Mouse (Mus musculus) stomach, postnatal 0 days (tissue): ENCODE measurements at regions not wholly inside any gene's neighbourhood (a gene's known extent, or its start where the extent isn't known, plus 50 kb on each side); places are given as distances from the start of the nearest gene placed in this dataset.

Experiments used
- ATAC-seq: fragments of 200-750 bp; cut with Nextera tagmentation; 2 replicates; pipeline ENCODE4 v1.8.0; 2017; ENCODE audit not compliant: low FRiP score, low TSS enrichment
- DNase-seq: peaks from one replicate; pipeline ENCODE4 v3.0.0-alpha.2; 2016; ENCODE audit warnings: low spot score
- H3K27ac ChIP-seq: fragments of 300-500 bp; sonication (generic); replicated peaks from 2 replicates; pipeline ENCODE4 v1.5.1; 2014; ENCODE audit warnings: mild to moderate bottlenecking, control low read depth
- H3K27me3 ChIP-seq: fragments of 300-500 bp; sonication (generic); 2 replicates; pipeline ENCODE4 v1.6.1; 2014; ENCODE audit warnings: low read length; ENCODE audit not compliant: control insufficient read depth, insufficient read depth
- H3K36me3 ChIP-seq: fragments of 300-500 bp; sonication (generic); 2 replicates; pipeline ENCODE4 v1.6.1; 2014; ENCODE audit warnings: low read length, mixed read lengths; ENCODE audit not compliant: control insufficient read depth, insufficient read depth
- H3K4me1 ChIP-seq: fragments of 300-500 bp; sonication (generic); replicated peaks from 2 replicates; pipeline ENCODE4 v1.6.1; 2014; ENCODE audit warnings: antibody characterized with exemption; ENCODE audit not compliant: control insufficient read depth, insufficient read depth
- H3K4me2 ChIP-seq: fragments of 300-500 bp; sonication (generic); replicated peaks from 2 replicates; pipeline ENCODE4 v1.6.1; 2014; ENCODE audit warnings: low read depth, mild to moderate bottlenecking, control low read depth, moderate library complexity
- H3K4me3 ChIP-seq: fragments of 300-500 bp; sonication (generic); 2 replicates; pipeline ENCODE4 v1.5.1; 2014; ENCODE audit warnings: low read depth, low read length, control low read depth
- H3K9ac ChIP-seq: fragments of 300-500 bp; sonication (generic); 2 replicates; pipeline ENCODE4 v1.6.1; 2014; ENCODE audit warnings: mild to moderate bottlenecking, low read length, control low read depth, mixed read lengths
- H3K9me3 ChIP-seq: fragments of 300-500 bp; sonication (generic); 2 replicates; pipeline ENCODE4 v1.6.1; 2016; ENCODE audit warnings: low read length; ENCODE audit not compliant: control insufficient read depth
- CTCF ChIP-seq: IDR thresholded peaks from 2 replicates; pipeline ENCODE4 v1.5.1; 2016; ENCODE audit warnings: antibody characterized with exemption, low read depth, mild to moderate bottlenecking, moderate library complexity
- EP300 ChIP-seq: optimal IDR thresholded peaks from 2 replicates; pipeline ENCODE3; 2016; ENCODE audit warnings: antibody characterized with exemption
- WGBS: fragments of 180-500 bp; shearing (Covaris S2); extraction: QIAGEN DNeasy Blood & Tissue Kit; methylation state at CpG from one replicate; pipeline ENCODE4 v1.1.7; 2014; 5-methylcytosine and 5-hydroxymethylcytosine counted together

DNA sequence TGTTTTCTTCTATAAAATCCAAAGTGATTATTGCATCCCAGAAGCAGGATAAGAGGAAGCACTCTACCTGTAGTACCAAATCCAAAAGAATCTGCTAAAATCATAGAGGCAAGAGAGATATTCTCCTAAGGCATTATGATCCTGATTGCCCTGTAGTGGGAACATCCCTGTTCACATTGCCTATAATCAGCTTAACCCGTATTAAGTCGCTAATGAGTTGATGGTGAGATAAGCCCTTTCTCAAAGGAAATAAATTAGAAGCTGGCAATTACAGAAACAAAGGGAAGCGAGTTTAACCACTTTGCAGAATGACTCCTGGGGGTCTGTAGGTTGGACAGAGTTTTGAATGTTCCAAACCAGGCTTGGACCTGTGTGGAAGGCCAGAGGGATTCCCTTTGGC is 190.4 kb upstream of the Gm9747 start:
- H3K9me3 ChIP-seq: no peaks in the 10 kb centered on the region
- no peaks in the 10 kb centered on the region for H3K27me3 ChIP-seq
- no peaks in the 10 kb centered on the region for H3K36me3 ChIP-seq
- no peaks in the 10 kb centered on the region for H3K4me1 ChIP-seq
- WGBS: 75% methylated on average over 3 of the region's 3 CpGs
- TF ChIP-seq EP300 (no peak), CTCF (no peak)
- ATAC-seq: no peak
- DNase-seq: no peak
- H3K9ac ChIP-seq: no peak overlapping the region
- H3K27ac ChIP-seq: no peak overlapping the region
- H3K4me3 ChIP-seq: no peak overlapping the region
- H3K4me2 ChIP-seq: no peak overlapping the region

DNA sequence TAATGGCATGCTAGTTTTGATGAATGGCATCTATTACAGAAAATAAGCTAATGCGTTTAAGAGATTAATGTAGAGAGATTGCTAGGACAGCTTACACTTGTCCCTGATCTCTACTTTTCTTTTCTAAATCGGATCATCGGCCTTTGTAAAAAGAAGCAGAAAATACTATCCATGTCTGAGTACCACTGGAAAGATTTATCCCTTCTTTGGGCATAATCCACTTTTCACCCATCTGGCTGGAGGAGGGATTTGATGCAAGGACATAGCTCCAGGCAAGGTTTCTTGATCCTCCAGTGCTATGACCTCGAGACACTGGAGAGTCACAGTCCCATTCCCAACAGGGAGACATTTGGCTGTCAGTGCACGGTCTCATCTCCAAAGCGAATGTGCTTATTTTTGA is 166.6 kb upstream of the Gm9747 start:
- ATAC-seq: no peak
- no peak for TF ChIP-seq CTCF
- TF ChIP-seq EP300: no peak

DNA sequence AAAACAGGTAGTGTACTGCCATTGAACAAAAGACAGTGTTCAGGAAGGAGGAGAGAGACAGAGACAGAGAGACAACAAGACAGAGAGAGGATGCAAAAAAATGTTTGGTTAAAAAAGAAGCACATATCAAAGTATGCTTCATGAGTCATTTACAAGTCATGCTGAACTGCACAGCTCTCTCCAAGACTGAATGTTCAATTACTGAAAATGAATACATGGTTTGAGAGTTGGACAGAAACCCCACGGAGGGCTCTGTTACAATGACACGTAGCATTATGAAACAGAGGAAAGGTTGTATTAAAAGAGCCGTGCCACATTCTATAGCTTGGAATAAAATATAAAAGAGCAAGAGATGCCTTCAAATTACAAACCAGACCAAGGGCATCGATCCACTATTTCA is 164.3 kb upstream of the Gm9747 start:
- Histone ChIP-seq H3K4me2 (no peak overlapping the region), H3K36me3 (no peaks in the 10 kb centered on the region), H3K27me3 (no peaks in the 10 kb centered on the region), H3K9me3 (no peaks in the 10 kb centered on the region), H3K27ac (no peak overlapping the region), H3K9ac (no peak overlapping the region), H3K4me1 (no peaks in the 10 kb centered on the region), H3K4me3 (no peak overlapping the region)
- no peak for DNase-seq
- TF ChIP-seq CTCF: no peak
- no peak for ATAC-seq
- 83% methylated on average over 4 of the region's 4 CpGs for WGBS

More for the DNA sequence above, 166.6 kb upstream of the Gm9747 start:
- DNase-seq: no peak
- no peak overlapping the region for H3K4me2 ChIP-seq
- no peaks in the 10 kb centered on the region for H3K9me3 ChIP-seq
- no peaks in the 10 kb centered on the region for H3K36me3 ChIP-seq
- no peaks in the 10 kb centered on the region for H3K4me1 ChIP-seq
- H3K4me3 ChIP-seq: no peak overlapping the region
- WGBS: 76% methylated on average over 6 of the region's 6 CpGs
- no peak overlapping the region for H3K9ac ChIP-seq
- no peak overlapping the region for H3K27ac ChIP-seq
- no peaks in the 10 kb centered on the region for H3K27me3 ChIP-seq

DNA sequence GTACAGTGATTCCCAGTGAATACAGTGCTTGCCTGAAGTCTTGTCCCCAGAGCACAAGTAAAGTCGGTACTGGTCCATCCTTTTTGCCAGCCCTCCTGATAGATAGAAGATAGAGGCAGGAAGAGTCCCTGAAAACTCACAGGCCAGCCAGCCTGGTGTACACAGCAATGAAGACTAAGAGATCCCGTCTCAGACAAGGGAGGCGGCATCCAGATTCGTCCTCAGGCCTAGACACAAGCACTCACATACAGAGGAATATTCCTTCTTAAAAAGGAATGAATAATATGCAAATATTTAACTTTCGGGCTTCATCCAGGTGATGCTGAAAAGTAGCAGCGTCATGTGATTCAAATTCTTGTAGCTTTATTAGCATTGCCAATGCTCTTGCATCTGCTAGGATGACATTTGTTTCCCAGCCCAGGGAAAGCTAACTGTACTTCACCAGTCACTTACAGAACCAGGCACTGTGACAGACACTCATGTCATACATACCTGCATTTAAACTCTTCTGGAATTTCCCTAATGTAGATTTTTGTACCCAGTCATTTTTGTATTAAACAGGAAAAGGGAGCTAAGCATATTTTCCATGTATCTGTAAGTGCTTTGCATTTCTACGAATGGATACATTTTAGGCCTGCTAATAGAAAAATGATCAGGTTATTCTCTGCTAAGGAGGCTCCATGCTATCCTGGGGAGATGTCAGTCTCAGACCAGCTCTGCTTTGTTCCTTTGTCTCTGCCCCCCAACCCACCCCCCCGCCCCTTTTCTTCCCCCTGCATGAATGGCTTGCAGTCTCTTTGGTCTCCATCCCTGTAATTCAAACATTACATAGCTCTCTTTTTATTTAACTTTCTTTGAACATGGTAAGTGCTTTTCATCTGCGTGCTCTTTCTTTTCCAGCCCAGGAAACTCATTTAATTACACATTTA is 162.5 kb upstream of the Gm9747 start:
- H3K9me3 ChIP-seq: no peaks in the 10 kb centered on the region
- no peak overlapping the region for H3K4me3 ChIP-seq
- DNase-seq: no peak
- TF ChIP-seq CTCF (no peak), EP300 (no peak)
- no peaks in the 10 kb centered on the region for H3K27me3 ChIP-seq
- H3K4me1 ChIP-seq: no peaks in the 10 kb centered on the region
- ATAC-seq: no peak
- H3K9ac ChIP-seq: no peak overlapping the region
- no peak overlapping the region for H3K27ac ChIP-seq
- WGBS: 63% methylated on average over 9 of the region's 9 CpGs
- no peaks in the 10 kb centered on the region for H3K36me3 ChIP-seq
- no peak overlapping the region for H3K4me2 ChIP-seq

DNA sequence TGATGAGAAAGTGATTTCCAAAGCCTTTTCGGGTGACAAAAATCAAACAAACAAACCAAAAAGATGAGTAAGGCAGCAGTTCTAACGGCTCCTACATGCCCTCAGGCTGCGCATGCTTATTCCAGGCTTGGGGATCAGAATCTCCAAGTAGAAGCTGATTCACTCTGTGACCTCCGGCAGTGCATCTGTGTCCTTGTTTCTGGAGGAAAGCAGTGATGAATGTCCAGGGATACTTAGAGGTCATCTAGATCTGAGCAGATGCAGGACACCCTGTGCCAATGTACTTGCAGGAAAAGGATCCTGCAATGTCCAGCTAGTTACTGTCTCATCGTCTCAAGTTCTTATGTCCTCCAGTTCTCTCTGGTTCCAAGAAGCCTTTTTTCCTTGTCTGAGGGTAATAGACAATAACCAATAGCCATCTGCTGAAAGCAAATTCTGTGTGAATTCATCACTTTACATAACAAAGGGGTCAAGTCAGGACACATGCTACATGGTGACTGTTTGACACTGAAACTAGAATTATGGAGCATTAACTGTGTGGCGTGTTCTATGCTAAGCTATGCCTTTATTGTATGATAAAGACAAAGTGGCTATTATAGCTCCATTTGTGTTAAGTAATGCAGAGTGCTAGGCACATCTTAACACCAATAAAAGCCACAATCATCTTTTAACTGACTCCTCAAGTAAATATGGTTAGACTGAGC is 143.6 kb upstream of the Gm9747 start:
- Histone ChIP-seq H3K4me3 (no peak overlapping the region), H3K4me1 (no peaks in the 10 kb centered on the region), H3K4me2 (no peak overlapping the region), H3K36me3 (no peaks in the 10 kb centered on the region), H3K27me3 (no peaks in the 10 kb centered on the region), H3K27ac (no peak overlapping the region), H3K9me3 (no peaks in the 10 kb centered on the region), H3K9ac (no peak overlapping the region)
- DNase-seq (no peak), ATAC-seq (no peak)
- no peak for TF ChIP-seq EP300
- no peak for TF ChIP-seq CTCF
- 66% methylated on average over 6 of the region's 6 CpGs for WGBS

DNA sequence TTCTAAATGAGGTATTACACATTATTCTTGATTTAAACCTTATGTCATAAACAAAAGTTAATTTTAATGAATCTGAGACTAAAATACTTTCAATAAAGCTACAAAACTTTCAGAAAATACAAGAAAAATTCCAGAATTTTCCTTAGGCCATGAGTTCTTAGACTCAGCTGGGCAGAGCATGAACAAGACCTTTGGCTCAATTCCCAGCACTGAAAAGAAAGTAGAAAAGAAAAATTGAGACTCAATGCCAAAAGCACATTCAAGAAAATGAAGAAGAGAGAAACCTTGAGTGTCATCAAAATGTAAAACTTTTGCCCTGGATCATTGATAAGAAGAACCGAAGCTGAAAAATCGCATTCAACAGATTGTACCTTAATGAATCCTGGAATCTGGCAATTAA is 137.8 kb upstream of the Gm9747 start:
- no peak overlapping the region for H3K4me2 ChIP-seq
- no peak overlapping the region for H3K9ac ChIP-seq
- DNase-seq (no peak), ATAC-seq (no peak)
- H3K9me3 ChIP-seq: no peaks in the 10 kb centered on the region
- H3K4me3 ChIP-seq: no peak overlapping the region
- no peak overlapping the region for H3K27ac ChIP-seq
- H3K36me3 ChIP-seq: no peaks in the 10 kb centered on the region
- no peaks in the 10 kb centered on the region for H3K27me3 ChIP-seq
- H3K4me1 ChIP-seq: no peaks in the 10 kb centered on the region
- WGBS: 94% methylated on average over 2 of the region's 2 CpGs
- TF ChIP-seq EP300: no peak
- TF ChIP-seq CTCF: no peak
